Mouse (Mus musculus) c-Kit-positive CD71-positive TER-119-negative erythroid progenitor cells, embryonic 14.5 days (primary cell): Measurements from ENCODE around the gene Slc27a5.

Experiments
- DNase-seq: peaks from one replicate; pipeline ENCODE4 v3.0.0-alpha.2; 2013; ENCODE audit warnings: low read depth

Slc27a5 gene

DNA sequence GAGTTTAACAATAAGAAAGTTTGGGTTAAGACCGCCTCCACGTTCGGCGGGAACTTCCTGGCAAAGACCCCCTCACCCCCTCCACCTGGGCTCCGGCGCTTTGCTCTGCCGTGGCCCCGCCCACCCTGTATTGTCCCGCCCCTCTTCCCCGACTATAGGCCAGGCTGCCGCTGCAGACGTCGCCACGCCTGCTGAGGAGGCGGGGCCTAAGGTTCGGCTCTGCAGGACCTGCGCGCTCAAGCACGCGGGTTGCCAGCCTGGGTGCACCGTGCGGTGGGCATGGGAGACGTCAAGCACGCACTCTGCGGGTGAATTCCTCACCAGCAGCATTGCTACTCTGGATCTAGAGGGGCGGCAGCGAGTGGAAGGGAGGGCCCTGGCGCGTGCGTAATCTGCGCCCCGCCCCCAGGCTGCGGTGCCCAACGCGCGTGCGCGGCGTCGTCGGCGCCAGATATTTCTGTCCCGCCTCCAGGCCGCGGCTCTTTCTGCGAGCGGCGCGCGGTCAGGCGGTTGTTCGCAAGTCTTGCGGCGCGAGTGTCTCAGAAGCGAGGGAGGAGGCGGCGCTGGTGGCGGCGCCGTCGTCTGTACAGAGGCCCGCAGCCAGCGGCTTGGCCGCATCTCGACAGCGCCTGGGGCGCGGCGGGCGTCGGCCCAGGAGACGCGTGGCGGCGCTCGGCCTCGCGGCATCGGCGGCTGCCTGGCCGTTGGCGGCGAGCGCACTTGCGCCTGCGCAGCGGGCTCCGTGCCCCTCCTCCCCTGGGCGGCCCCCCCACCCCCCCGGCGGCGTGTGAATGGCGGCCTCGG, 26.1 kb upstream of the Slc27a5 start:
- peak; percentile 85 for DNase-seq

GRCm38 (mm10) chr7:13022773-13023535, 25.0 kb upstream of the Slc27a5 start:
- DNase-seq, result no peak

- DNase-seq, result no peak
Observed at GRCm38 (mm10) chr7:13015217-13015616, 17.2 kb upstream of the Slc27a5 start.

DNA sequence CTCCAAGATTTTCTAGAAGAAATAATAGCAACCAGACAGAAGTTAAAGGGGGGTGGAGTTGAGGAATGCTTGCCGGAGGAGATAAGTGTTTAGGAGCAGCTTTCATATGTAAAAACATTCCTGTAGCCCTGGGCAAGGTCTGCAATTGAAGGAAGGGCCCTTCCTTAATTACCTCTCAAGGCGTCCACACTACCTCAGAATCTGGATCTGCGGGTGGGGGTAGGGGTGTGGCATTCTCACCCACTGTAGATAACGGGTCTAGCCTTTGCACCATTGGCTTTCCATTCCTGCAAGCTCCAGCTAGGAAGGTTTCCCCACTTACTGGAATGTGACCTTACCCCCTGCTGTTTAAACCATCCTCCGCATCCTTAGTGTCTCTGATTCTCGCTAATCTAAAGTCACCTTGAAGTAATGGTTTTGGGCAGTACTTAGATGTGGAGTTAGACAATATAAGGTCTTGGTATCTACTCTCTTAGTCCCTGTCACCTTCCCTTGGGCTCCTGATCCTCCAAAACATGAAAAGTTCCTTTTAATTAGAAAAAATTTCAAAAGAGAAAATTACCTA, 16.4 kb upstream of the Slc27a5 start:
- no peak for DNase-seq

- DNase-seq, result no peak
Observed at GRCm38 (mm10) chr7:13013671-13014070, 15.7 kb upstream of the Slc27a5 start.

GRCm38 (mm10) chr7:13010005-13010908, 12.3 kb upstream of the Slc27a5 start, which contains the start of gene Zbtb45:
Gene Zbtb45, minus strand, starts transcription at chr7:13010034.
- DNase-seq, result no peak

- peak; percentile 90 for DNase-seq
Observed at GRCm38 (mm10) chr7:13009143-13010004, 11.4 kb upstream of the Slc27a5 start.

GRCm38 (mm10) chr7:13007341-13008092, 9.5 kb upstream of the Slc27a5 start:
- no peak for DNase-seq

GRCm38 (mm10) chr7:13006531-13006930, 8.5 kb upstream of the Slc27a5 start:
- no peak for DNase-seq

- DNase-seq, result no peak
Observed at GRCm38 (mm10) chr7:13006011-13006410, 8.0 kb upstream of the Slc27a5 start.

DNA sequence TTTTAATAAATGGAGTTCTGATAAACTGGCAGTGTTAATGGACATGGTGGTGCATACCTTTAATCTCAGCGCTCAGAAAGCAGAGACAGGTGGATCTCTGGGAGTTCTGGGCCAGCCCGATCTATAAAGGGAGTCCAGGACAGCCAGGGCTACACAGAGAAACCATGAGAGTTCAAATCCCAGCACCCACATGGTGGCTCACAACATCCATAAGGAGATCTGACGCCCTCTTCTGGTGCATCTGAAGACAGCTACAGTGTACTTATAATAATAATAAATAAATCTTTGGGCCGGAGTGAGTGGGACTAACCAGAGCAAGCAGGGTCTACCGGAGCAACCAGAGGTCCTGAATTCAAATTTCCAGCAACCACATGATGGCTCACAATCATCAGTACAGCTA, 5.4 kb upstream of the Slc27a5 start:
- DNase-seq, result no peak

DNA sequence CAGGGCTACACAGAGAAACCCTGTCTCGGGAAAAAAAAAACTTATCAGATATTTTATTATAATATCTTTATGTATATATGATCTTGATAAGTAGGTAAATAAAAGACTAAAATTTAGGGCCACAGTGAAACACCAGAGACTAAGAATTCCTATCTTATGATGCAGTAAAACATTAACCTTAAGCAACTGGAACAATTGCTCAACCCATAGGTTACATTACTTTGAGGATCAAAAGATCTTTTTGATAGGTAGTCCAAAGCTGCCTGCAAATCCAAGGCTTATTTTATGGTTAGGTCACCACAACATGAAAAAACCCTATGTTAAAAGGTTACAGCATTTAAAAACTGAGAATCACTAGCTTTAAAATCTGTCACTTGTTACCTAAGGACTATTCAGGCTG, 3.6 kb upstream of the Slc27a5 start:
- DNase-seq, result no peak

- no peak for DNase-seq
Observed at GRCm38 (mm10) chr7:12998851-12999250, 859 bp upstream of the Slc27a5 start, which contains the start of gene Trim28. Gene Trim28, plus strand, starts transcription at chr7:12999114.

GRCm38 (mm10) chr7:12997230-12997629, 762 bp downstream of the Slc27a5 start:
- no peak for DNase-seq

GRCm38 (mm10) chr7:12995862-12996261, 2.1 kb downstream of the Slc27a5 start:
- no peak for DNase-seq

DNA sequence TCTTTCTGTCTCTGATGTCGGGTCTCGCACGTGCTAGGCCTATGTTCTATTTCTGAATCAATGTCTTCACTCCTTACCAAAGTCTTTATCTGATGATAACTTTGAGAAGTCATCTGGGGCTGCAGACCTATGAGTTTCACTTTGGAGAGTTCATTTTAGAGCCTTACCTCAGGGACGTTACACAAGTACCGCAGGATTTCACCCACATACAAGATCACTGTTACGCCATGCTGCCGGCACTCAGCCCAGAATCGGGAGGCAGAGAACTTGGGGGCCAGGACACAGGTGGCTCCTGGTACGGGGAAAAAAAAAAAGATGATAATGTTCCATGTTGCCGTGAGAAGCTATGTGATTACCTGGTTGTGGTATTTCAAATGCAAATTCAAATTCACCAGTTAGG, 4.8 kb downstream of the Slc27a5 start:
- no peak for DNase-seq

DNA sequence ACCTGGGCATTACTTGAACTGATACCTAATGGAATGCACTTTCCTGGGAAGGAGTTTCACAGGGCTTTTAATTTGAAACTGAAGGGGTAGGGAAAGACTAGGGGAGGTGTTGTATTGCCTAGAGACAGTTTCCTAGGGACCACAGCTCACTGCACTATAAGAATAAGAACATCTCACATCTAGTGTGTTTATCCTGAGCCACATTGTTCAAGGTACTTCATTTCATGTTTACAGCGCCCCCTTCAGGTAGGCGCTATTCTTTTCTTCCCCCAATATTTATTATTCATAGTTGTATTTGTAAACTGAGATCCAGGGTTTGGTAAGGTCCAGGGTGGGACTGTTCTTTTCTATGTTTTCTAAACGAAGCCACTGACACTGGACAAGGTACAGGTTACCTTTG, 5.8 kb downstream of the Slc27a5 start:
- DNase-seq, result peak; percentile 65

DNA sequence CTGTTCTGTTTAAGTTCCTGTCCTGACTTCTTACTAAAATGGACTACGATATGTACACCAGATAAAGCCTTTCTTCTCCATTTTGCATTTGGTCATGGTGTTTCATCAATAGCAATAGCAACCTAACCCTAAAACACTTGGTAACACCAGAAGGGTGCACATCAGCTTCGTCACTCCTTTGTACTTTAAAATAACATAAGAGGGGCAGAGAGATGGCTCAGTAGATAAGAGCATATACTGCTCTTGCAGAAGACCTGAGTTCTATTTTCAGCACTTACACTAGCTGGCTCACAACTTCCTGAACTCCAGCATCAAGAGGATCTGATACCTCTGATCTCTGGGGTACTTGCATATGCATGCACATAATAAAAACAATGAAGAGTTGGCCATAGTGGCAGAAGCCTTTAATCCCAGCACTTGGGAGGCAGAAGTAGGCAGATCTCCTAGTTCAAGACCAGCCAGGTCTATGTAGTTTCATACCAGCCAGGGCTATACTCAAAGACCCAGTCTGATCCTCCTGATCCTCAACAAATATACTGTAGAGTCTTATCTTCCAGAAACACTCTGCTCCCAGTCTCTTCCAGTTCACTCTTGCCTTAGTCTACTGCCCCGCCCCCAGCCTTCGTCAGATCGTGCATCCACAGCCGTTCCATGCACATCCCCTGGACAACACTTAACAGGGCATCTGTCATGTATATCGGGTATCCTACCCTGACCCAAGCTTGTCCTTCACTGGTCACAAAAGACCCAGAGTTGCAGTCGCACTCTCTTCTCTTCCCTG, 10.4 kb downstream of the Slc27a5 start:
- peak; percentile 58 for DNase-seq

DNA sequence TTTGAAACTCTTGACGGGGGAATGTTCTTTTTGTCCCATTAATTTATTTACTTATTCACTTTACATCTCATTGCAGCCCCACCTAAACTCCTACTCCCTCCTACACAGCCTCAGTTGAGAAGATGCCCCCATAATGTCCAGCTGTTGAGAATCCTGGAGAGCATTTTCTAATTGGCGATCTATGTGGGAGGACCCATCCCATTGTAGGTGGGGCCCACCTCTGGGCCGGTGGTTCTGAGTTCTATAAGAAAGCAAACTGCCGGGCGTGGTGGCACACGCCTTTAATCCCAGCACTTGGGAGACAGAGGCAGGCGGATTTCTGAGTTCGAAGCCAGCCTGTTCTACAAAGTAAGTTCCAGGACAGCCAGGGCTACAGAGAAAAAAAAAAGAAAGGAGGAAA, 11.1 kb downstream of the Slc27a5 start:
- no peak for DNase-seq
